Mouse (Mus musculus): Measurements from ENCODE around the gene Chaf1a.

DNA sequence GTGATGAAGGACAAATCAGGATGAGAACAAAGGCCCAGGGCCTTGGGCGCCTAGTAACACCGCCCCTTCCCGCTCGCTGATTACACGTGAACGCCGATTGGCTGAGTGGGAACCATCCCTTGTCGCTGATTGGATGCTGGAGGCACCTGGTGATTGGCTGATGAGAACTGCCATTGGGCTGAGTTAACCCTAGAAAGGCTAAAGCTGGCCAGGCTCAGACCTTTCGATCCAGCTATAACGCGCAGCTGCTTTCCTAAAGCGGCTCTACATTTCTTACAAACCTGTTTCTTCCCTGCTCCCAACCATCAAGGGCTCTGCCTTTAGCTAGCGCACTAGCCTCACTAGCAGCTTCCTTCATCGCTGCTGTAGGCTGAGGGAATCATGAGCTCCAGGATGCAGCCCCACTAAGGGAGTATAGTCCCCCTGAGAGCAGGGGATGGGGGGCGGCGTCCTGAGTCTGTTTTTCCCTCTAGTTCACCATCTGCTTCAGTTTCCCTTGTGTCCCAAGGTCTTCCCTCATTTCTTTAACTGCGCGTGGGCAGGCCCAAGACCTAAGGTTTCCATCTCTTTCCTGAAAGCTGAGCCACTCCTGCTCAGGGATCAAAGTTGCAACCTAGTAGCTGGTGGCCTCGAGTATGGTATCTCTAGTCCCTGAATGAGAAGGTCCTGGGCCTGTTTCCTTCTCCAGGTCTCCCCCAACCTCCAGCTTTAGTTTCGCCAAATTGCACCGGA lies 31.7 kb upstream of the Chaf1a start:
- TF ChIP-seq POLR2A (IDR thresholded peaks at IDR 0.05; ENCODE audit: low read depth, low read length), result peak; percentile 41; the same call in 1 of the 2 replicates
- TF ChIP-seq CTCF (IDR thresholded peaks at IDR 0.05; ENCODE audit: extremely low read depth, insufficient read length, insufficient replicate concordance, low read depth, low read length), result no peak
